Mouse (Mus musculus): ENCODE results near the gene Cfdp1.
"Not testable (repeated sequence)": the region's sequence is repeated elsewhere in the genome, so short reads cannot be mapped to it uniquely, and the experiment has no call there.

The Cfdp1 gene

DNA sequence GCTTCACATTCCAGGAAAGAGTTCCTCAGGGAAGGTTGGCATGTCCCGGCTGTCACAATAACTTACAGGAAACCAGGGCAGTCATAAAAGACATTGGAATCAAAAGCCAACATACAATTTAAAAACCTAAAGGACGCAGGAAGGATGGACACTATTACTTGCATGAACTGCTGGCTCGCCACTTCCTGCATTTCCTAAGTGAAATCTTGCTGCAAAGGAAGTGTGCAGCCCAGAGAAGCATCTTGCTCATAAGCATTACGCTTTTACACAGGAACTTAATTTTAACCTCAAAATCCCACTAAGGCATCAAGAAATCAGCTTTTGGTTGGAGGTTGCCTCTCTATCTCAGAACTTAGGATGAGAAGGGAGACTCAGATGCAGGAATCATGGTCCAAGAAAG lies 9.2 kb upstream of the Cfdp1 start:
- no peak for DNase-seq (ENCODE audit: low read depth in 2 of 2, low spot score in 2 of 2)

DNA sequence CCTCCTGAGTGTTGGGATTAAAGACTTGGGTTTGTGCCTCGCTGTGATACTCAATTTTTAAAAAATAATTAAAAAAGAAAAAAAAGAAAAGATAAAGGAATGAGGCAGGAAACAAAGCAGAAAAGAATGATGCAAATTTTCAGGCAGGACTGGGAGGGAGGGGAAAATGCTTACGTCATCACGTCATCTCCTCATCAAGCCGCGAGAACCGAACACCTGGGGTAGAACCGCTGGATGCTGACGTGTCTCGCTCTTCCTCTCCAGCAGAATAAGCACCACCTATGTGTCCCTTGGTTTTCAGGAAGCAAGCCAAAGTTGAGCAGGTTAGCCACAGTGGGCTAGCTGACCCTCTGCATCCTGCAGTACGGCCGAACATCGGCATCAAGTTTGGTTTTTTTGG lies 1.9 kb upstream of the Cfdp1 start:
- DNase-seq (ENCODE audit: low read depth in 2 of 2, low spot score in 2 of 2) = no peak

DNA sequence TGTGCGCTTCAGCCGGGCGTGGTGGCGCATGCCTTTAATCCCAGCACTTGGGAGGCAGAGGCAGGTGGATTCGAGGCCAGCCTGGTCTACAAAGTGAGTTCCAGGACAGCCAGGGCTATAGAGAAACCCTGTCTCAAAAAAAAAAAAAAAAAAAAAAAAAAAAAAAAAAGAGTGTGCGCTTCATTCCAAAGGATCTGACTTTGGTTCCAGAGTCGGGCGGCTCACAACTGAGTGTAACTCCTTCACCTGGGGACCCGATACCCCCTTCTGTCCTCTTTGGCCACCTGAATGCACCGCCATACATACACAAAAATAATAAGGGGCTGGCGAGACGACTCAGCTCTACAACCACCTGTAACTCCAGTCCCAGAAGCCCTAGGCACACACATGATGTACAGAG lies 872 bp downstream of the Cfdp1 start:
- DNase-seq (ENCODE audit: low read depth in 2 of 2, low spot score in 2 of 2) = not testable (repeated sequence)

DNA sequence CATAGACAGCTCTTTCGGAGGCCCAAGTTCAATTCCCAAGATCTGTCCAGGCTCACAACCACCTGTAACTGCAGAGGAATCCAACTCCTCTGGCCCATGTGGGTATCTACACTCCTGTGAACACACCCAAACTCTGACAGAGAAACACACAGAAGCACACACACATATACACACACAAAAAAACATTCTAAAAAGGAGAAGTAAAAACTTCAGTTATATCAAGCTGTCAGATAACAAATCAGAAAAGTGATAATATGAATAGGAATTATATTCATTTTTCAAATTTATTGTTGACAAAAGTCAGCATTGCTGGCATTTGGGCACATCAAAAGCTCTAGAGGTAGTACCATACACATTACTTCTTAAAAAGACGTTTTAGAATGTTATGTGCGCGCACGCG lies 7.3 kb downstream of the Cfdp1 start:
- DNase-seq (ENCODE audit: low read depth in 2 of 2, low spot score in 2 of 2) = no peak

DNA sequence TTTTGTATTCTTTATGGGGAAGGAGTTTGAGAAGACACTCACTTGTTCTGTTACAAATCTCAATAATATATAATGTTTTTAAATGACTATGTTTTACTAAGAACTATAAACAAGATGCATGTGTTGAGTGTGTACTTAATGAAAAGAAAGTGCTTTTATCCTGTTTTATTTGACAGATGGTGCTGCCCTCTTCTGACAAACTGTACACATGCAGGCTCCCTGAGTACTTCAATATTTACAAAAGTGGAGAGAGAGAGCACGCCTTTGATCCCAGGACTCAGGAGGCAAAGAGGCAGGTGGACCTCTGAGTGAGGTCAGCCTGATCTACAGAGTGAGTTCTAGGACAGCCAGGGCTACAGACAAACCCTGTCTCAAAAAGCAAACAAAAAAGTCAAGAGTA lies 18.6 kb downstream of the Cfdp1 start:
- no peak for DNase-seq (ENCODE audit: low read depth in 2 of 2, low spot score in 2 of 2)

DNA sequence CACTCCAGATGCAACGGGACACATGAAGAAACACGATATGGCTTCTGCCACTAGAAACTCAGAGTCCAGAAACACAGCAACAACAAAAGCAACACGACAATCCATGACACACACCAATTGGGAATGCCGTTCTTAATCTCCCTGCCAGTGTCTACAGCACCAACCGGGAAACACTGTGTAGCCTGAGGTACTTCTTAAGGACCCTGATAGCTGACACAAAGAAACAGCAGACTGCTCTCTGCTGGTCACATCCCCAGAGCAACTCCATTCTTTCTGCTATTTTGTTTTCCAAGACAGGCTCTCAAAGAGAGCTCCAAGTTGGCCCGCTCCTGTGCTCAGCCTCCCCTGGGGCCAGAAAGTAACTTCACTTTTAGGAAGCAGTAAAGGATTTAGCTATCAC lies 20.1 kb downstream of the Cfdp1 start:
- no peak for DNase-seq (ENCODE audit: low read depth in 2 of 2, low spot score in 2 of 2)

DNA sequence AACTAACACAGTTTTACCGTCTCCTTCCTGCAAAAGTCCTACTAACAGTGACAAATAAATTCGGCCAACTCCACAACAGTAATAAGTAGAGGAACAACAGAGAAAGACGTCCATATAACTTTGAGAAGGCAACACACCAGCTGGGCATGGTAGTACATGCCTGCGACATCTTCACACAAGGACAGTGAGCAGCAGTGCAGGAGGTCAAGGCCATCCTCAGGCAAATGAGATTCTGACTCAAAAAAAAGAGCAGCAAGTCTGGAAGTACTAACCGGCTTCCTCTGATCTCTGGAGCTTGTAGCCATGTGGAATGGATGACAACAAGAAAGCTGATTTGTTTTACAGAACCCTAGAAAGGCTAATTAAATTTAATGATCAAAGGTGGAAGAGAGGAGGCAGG lies 21.1 kb downstream of the Cfdp1 start:
- DNase-seq (ENCODE audit: low read depth in 2 of 2, low spot score in 2 of 2) = no peak

DNA sequence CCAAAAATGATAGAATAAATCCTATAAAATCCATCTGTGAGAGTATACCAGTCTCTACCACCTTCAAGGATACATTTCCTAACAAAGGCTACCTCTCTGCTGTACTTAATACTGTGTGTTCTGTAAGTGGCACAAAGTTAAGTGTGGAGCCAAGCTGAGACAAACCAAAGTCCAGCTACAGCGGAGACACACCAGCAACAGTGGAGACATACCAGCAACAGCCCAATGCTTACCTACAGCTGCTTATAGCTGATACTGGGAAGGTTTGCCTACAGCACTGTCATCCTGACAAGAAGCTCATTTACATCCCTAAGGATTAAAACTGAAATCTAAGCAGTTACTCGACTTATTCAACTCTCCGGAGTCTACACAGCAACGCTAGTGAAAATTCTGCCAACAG lies 22.1 kb downstream of the Cfdp1 start:
- DNase-seq (ENCODE audit: low read depth in 2 of 2, low spot score in 2 of 2) = no peak

DNA sequence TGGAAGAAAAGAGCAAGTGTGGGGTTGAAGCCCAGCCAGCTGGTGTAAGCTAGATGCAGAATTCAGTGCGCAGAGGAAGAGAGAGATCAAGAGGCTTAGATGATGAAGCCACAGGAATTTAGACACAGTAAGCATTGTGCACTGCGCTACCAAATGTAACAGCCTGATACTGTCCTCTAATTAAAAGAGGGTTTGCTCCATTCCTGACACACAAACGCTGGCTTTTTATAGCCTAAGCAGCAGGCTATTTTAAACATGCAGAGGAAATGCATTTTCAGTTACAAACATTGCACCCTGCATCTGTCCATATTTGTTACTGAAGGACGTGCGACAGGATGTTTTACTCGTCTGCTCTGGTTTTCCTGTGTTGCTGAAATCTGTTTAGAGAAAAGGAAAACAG lies 25.5 kb downstream of the Cfdp1 start:
- DNase-seq (ENCODE audit: low read depth in 2 of 2, low spot score in 2 of 2) = no peak

DNA sequence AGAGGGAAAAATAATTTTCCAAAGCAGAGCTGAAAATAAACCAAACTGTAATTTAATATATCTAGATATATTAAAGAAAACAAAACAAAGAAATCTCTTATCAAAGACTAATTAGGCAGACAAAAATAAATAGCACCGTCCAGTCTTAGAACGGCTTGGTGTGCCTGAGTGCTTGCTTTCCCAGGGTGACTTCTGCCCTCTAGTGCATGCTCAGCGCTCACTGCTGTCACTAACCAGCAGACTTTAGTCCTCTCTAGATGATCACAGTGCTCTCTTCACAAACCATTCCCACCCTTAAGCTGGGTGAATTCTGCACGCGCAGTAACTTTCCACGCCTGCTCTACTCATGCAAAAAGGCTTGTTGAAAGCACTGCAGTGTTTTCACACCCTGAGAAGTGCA lies 28.9 kb downstream of the Cfdp1 start:
- DNase-seq (ENCODE audit: low read depth in 2 of 2, low spot score in 2 of 2) = no peak

DNA sequence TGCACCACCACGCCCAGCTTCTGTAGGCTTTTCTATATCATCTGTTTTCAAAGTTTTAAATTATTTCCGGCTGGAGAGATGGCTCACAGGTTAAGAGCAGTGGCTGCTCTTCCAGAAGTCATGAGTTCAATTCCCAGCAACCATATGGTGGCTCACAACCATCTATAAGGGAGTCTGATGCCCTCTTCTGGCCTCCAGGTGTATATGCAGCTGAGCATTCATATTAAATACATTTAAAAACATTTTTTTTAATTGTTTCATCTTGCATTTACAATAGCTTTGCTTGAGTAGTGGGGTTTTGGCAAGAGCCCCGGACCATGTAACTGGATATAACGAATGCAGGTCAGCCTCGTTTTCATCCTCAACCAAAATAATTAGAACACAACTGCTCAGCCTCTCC lies 29.8 kb downstream of the Cfdp1 start:
- DNase-seq (ENCODE audit: low read depth in 2 of 2, low spot score in 2 of 2) = no peak

DNA sequence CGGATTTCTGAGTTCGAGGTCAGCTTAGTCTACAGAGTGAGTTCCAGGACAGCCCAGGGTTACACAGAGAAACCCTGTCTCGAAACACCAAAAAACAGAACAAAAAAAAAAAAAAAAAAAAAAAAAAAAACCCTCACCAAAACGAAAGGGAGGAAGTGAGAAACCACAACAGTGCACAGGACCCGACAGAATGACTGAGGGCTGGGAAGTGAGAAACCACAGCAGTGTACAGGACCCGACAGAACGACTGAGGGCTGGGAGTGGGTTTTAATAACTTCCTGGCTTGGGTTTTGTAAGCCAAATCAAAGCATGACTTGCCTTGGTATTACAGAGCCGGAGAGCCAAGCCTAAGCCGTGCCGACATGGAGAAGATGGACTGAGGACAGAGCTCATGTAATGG lies 32.9 kb downstream of the Cfdp1 start:
- DNase-seq (ENCODE audit: low read depth in 2 of 2, low spot score in 2 of 2) = peak; percentile 48 to 63

DNA sequence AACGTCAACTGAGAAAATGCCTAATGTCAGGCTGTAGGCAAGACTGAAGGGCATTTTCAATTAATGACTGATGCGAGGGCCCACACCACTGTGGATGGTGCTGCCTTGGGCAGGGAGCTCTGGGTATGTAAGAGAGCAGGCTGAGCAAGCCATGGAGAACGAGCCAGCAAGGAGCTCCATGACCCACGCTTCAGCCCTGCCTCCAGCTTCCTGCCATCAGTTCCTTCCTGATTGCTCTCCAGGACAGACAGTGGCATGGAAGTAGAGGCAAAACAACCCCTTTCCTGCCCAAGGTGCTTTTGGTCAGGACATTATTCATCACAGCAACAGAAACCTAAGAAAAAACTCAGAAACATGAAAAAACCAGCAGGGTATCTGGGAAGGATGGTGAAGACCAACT lies 33.4 kb downstream of the Cfdp1 start:
- DNase-seq (ENCODE audit: low read depth in 2 of 2, low spot score in 2 of 2) = no peak

DNA sequence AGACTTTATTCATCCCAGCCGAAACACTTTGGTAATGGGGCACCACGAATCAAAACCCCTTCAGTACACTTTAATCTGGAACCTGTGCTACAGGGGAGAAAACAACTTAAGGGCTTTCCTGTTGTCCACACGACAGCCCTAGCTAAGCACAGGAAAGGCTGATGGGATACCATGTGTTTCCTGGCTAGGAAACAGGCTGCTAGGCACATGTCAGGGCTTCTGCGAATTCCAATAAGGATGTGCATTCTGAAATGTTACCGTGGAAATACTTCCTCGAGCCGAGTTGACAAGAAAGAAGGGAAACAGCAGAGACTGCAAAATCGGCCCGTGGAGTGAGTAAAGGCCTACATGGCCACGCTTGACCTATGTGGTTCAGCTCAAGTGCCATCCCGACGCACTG lies 34.1 kb downstream of the Cfdp1 start:
- DNase-seq (ENCODE audit: low read depth in 2 of 2, low spot score in 2 of 2) = no peak

DNA sequence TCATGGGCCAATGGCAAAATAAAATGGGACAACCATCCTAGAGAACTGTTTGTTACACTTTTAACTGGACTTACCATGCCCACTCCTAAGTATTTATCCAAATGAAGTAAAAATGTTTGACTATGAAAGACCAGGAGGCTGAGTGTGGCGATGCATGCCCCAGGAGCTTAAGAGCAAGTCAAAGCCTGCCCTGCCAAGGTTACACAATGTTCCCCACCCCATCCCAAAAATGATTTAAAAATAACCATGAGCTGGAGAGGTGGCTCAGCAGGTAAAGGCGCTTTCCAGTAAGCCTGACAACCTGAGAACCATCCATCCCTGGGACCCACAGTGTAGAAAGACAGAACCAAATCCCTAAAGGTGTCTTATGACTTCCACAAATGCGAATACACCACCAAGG lies 35.5 kb downstream of the Cfdp1 start:
- DNase-seq (ENCODE audit: low read depth in 2 of 2, low spot score in 2 of 2) = no peak

DNA sequence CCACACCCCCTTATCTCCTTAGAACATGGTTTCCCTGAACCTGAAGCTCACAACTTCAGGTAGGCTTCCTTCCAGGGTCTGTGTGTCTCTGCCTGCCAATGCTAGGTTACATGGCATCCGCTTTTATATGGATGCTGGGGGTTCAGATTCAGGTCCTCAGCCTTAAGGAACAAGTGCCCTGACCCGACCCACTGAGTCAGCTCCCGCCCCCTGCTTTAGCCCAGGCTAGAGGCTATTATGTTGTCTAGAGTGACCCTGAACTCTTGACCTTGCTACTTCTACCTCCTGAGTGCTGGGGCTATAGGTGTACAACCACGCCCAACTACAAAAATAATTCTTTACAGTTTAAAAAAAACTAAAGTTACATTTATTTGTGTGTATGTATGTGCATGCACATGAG lies 39.0 kb downstream of the Cfdp1 start:
- no peak for DNase-seq (ENCODE audit: low read depth in 2 of 2, low spot score in 2 of 2)

DNA sequence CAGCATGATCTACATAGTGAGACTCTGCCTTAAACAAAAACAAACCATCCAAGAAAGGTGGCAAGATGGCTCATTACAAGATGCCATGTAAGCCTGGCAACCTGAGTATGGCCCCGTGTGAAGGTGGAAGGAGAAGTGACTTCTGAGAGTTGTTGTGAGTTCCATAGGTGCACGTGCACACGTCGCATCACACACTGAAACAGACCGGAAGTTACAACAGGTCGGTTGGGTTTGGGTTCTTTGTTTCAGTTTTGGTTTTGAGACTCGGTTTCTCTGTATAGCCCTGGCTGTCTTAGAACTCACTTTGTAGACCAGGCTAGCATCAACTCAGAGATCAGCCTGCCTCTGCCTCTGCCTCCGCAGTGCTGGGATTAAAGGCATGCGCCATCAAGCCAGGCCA lies 40.3 kb downstream of the Cfdp1 start:
- DNase-seq (ENCODE audit: low read depth in 2 of 2, low spot score in 2 of 2) = no peak

DNA sequence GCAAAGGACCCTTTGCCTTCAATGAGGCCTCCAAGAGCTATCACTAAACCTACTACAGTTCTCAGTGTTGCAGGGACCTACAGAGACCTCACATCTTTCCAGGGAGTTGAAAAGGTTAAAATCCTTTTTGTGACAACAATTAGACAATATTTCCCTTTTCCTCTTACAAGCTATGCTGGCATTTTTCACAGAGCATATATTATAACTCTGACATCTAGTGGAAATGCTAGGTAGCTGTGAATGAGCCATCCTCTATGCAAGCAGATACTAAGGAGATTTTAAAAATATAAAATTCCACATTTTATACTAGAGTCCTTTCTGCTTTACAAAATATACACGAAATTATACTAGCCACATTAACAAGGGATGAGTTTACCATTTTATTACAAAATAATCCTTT lies 41.3 kb downstream of the Cfdp1 start:
- DNase-seq (ENCODE audit: low read depth in 2 of 2, low spot score in 2 of 2) = no peak

DNA sequence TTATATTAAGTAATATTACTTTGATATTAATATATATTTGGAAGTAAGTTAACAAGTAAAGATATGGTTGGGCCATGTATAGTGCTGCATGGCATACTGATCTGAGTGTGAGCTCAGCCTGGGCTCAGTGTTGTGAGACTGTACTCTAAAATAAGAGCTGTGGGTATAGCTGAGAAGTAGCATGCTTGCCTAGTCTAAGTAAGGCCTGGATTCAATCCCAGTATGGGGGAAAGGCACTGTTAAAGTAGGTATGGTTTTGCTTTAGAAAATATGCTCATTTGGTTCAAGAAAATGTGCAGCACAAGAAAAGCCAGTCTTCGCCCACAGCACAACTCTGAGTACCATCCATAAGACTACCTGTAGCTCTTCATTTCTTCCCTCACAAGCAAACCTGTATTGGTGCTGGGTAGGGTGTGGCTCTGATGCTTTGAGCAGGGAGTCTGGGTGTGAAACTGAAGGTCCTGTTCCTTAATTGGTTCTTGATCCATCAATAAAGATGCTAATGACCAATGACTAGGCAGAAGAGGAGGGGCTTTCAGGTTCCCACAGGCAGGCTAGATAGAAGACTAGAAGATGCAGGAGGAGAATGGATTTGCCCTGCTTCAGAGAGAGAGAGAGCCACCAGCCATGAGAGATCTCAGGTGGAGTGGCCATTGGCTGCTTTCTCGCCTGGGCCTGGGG lies 43.3 kb downstream of the Cfdp1 start:
- no peak for DNase-seq (ENCODE audit: low read depth in 2 of 2, low spot score in 2 of 2)

DNA sequence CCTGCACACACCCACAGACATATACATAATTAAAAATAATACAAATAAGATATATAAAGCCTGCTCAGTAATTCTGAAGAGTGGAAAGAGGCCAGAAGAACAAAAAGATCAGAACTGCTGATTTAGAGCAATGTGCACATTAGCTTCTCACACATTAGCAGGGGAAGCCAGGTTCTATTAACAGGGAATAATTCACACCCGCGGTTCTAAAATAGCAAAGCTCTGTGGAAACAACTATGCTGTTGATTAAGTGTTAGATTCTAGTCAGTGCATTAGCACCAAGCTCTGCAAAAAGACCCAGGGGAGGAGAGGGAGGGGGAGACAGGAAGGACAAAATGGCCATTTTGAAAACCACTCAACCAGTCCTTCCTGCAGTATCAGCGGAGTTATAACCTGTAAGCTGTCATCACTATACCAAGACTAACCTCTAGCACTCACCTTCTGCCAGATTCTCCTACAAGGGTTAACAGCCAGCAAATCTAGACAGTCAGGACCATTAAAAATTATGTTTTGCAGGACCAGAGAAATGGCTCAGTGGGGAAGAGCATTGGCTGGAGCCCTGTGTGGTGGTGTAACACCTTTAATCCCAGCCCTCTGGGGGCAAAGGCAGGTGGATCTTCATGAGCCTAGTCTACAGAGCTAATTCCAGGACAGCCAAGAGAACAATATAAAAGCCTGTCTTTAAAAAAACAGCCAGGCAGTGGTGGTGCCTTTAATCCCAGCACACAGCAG lies 45.0 kb downstream of the Cfdp1 start:
- no peak for DNase-seq (ENCODE audit: low read depth in 2 of 2, low spot score in 2 of 2)

DNA sequence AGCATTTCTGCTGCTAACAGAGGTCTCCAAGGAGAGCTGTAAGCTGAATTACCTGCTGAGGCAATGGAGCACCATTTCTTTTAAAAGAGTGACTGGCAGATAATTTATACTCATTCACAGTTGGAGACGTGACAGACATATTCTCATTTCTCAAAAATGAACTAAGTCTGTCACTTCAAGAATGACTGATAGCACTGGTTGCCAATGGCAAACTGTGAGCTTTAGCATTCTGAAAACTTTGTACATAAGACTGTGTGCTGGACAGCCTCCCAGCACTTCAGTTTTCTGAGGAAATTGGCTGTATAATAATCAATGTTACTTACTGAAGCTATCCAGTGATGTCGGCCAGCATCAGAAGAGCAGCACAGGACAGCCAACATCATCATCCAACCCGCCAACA lies 46.1 kb downstream of the Cfdp1 start:
- no peak for DNase-seq (ENCODE audit: low read depth in 2 of 2, low spot score in 2 of 2)

DNA sequence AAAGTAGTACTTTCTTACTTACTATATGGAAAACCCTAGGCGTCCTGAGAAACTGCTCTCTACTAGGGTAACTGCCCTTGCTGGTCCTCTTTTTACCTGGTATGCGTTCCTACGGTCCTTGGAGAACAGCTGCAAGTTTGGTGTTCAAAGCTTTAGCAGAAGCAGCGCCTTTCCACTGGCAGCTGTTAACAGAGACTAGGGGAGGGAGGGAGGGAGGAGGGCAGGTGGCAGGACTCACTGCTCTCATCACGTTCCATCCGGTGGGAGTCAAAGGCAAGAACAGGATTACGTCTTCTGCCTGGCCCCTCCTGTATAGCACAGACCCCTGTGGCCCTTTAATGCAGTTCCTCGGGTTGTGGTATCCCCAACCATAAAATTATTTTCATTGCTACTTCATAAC lies 50.7 kb downstream of the Cfdp1 start:
- no peak for DNase-seq (ENCODE audit: low read depth in 2 of 2, low spot score in 2 of 2)

DNA sequence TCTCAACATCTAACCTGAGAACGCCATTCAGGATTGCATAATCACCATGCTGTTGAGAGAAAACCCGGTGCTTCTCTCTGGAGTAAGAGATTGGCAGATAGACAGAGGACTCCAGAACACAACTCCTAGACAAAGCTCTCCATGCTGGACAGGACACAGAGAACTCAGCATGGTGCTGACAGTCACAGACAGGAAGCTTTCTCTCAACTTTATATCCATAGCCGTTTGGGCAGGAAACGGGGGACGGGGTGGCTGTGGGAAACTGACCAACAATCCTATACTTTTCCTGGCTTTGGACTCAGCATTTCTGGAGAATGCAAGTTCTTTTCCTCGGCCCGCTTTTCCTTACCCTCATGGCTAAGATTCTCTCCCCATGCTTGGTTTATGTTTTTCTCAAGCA lies 51.8 kb downstream of the Cfdp1 start:
- DNase-seq (ENCODE audit: low read depth in 2 of 2, low spot score in 2 of 2) = no peak

Measured in CD8-positive naive resting alpha-beta T cell, adult 2 months (primary cell).